Mouse (Mus musculus) neural tube, embryonic 11.5 days (tissue): Measurements from ENCODE around the gene Ltbp3. TPM values are rescaled to one million over a fixed set of nuclear protein-coding genes. Genes with fewer than 3 reads are reported as not detected.
A peak's percentile ranks its signal among the peaks of the same experiment; 100 is the strongest.
"Not testable (repeated sequence)": the region's sequence is repeated elsewhere in the genome, so short reads cannot be mapped to it uniquely, and the experiment has no call there.

ENCODE experiments used
- ATAC-seq: fragments of 200-750 bp; cut with Nextera tagmentation; 2 replicates; pipeline ENCODE4 v1.8.0; 2017; ENCODE audit warnings: moderate number of reproducible peaks, mild to moderate bottlenecking, moderate TSS enrichment, moderate library complexity; ENCODE audit not compliant: insufficient read depth, low FRiP score, low TSS enrichment
- DNase-seq: peaks from one replicate; pipeline ENCODE4 v3.0.0-alpha.2; 2015; ENCODE audit warnings: low spot score
- H3K27ac ChIP-seq: fragments of 300-500 bp; sonication (generic); 2 replicates; pipeline ENCODE4 v1.5.1; 2014; ENCODE audit warnings: low read depth, mild to moderate bottlenecking, low read length
- H3K27me3 ChIP-seq: fragments of 300-500 bp; sonication (generic); 2 replicates; pipeline ENCODE4 v1.6.1; 2014; ENCODE audit warnings: mild to moderate bottlenecking, low read length, mixed read lengths; ENCODE audit not compliant: control insufficient read depth, insufficient read depth
- H3K36me3 ChIP-seq: fragments of 300-500 bp; sonication (generic); 2 replicates; pipeline ENCODE4 v1.6.1; 2014; ENCODE audit warnings: mild to moderate bottlenecking, low read length, moderate library complexity, mixed read lengths; ENCODE audit not compliant: control insufficient read depth, insufficient read depth
- H3K4me1 ChIP-seq: fragments of 300-500 bp; sonication (generic); 2 replicates; pipeline ENCODE4 v1.6.1; 2014; ENCODE audit warnings: low read length, mixed read lengths; ENCODE audit not compliant: control insufficient read depth, insufficient read depth
- H3K4me2 ChIP-seq: fragments of 300-500 bp; sonication (generic); 2 replicates; pipeline ENCODE4 v1.6.1; 2014; ENCODE audit warnings: low read depth, mild to moderate bottlenecking, moderate library complexity
- H3K4me3 ChIP-seq: fragments of 300-500 bp; sonication (generic); 2 replicates; pipeline ENCODE4 v1.5.1; 2014; ENCODE audit warnings: low read depth, low read length
- H3K9ac ChIP-seq: fragments of 300-500 bp; sonication (generic); 2 replicates; pipeline ENCODE4 v1.6.1; 2014; ENCODE audit warnings: mild to moderate bottlenecking, low read length
- H3K9me3 ChIP-seq: fragments of 300-500 bp; sonication (generic); 2 replicates; pipeline ENCODE4 v1.6.1; 2016; ENCODE audit warnings: low read length; ENCODE audit not compliant: control insufficient read depth
- WGBS: fragments of 180-500 bp; shearing (Covaris S2); extraction: QIAGEN DNeasy Blood & Tissue Kit; methylation state at CpG from one replicate; pipeline ENCODE4 v1.1.7; 2014; 5-methylcytosine and 5-hydroxymethylcytosine counted together
- polyA plus RNA-seq: library from polyadenylated mRNA; unstranded; fragments of >200 nt; fragmentation: Nextera tagmentation; extraction: Ambion mirVana; gene quantifications from 2 replicates; pipeline ENCODE4 v1.2.1, GENCODE M21; 2014

Gene Ltbp3
- polyA plus RNA-seq, 1 experiment from 2014 or later = 5.2 TPM

GRCm38 (mm10) chr19:5789066-5789465 lies 48.4 kb downstream of the Ltbp3 start:
- Histone ChIP-seq H3K36me3 (no peaks in the 10 kb centered on the region), H3K9ac (no peak overlapping the region), H3K27me3 (no peaks in the 10 kb centered on the region), H3K9me3 (no peaks in the 10 kb centered on the region), H3K4me3 (no peak overlapping the region), H3K4me1 (no peaks in the 10 kb centered on the region), H3K4me2 (no peak overlapping the region), H3K27ac (no peak overlapping the region)
- no peak for ATAC-seq
- 73% methylated on average over 5 of the region's 5 CpGs for WGBS
- DNase-seq = no peak

- Histone ChIP-seq H3K36me3 (peaks cover 3% of the 10 kb centered on the region), H3K4me1 (peaks cover 2% of the 10 kb centered on the region; the same call in 1 of the 2 replicates), H3K27ac (no peak overlapping the region), H3K9me3 (no peaks in the 10 kb centered on the region), H3K4me3 (no peak overlapping the region), H3K4me2 (no peak overlapping the region), H3K27me3 (no peaks in the 10 kb centered on the region), H3K9ac (no peak overlapping the region)
- no peak for DNase-seq
- 75% methylated on average over 4 of the region's 4 CpGs for WGBS
- no peak for ATAC-seq
These were observed 50.6 kb downstream of the Ltbp3 start for GRCm38 (mm10) chr19:5791329-5791728.

GRCm38 (mm10) chr19:5793116-5793515 lies 52.4 kb downstream of the Ltbp3 start:
- Histone ChIP-seq H3K27me3 (no peaks in the 10 kb centered on the region), H3K4me1 (peaks cover 13% of the 10 kb centered on the region; the same call in 1 of the 2 replicates), H3K27ac (no peak overlapping the region), H3K36me3 (peaks cover 14% of the 10 kb centered on the region), H3K4me2 (no peak overlapping the region), H3K9me3 (no peaks in the 10 kb centered on the region), H3K4me3 (no peak overlapping the region), H3K9ac (no peak overlapping the region)
- ATAC-seq (peak; percentile 36; the same call in 1 of the 2 replicates), DNase-seq (peak; percentile 53)
- 6% methylated on average over 2 of the region's 2 CpGs for WGBS

- DNase-seq = peak; percentile 33
- Histone ChIP-seq H3K4me1 (peaks cover 13% of the 10 kb centered on the region; the same call in 1 of the 2 replicates), H3K36me3 (peaks cover 14% of the 10 kb centered on the region)
- not testable (repeated sequence) for H3K27ac ChIP-seq, H3K9me3 ChIP-seq, H3K4me3 ChIP-seq, H3K27me3 ChIP-seq, H3K4me2 ChIP-seq, H3K9ac ChIP-seq
- peak; percentile 33 for ATAC-seq
- WGBS = 46% methylated on average over 7 of the region's 7 CpGs
These were observed 53.4 kb downstream of the Ltbp3 start for GRCm38 (mm10) chr19:5793917-5794770.

- no peaks in the 10 kb centered on the region for H3K27me3 ChIP-seq
- no peak overlapping the region for H3K9ac ChIP-seq
- peaks cover 14% of the 10 kb centered on the region for H3K36me3 ChIP-seq
- 46% methylated on average over 5 of the region's 5 CpGs for WGBS
- no peaks in the 10 kb centered on the region for H3K9me3 ChIP-seq
- DNase-seq (peak; percentile 53), ATAC-seq (peak; percentile 39; the same call in 1 of the 2 replicates)
- 0 out of 2 replicates have a peak overlapping the region, but pooled peaks have one; percentile 23 for H3K27ac ChIP-seq
- H3K4me2 ChIP-seq = 0 out of 2 replicates have a peak overlapping the region, but pooled peaks have one; percentile 11
- no peak overlapping the region for H3K4me3 ChIP-seq
- H3K4me1 ChIP-seq = peaks cover 13% of the 10 kb centered on the region; the same call in 1 of the 2 replicates
These were observed 54.3 kb downstream of the Ltbp3 start for GRCm38 (mm10) chr19:5794771-5795576.

- H3K9me3 ChIP-seq = no peaks in the 10 kb centered on the region
- H3K36me3 ChIP-seq = peaks cover 14% of the 10 kb centered on the region
- H3K4me1 ChIP-seq = peaks cover 13% of the 10 kb centered on the region; the same call in 1 of the 2 replicates
- ATAC-seq = no peak
- WGBS = 76% methylated on average over 11 of the region's 11 CpGs
- peak overlapping the region; percentile 71; the same call in 1 of the 2 replicates for H3K4me3 ChIP-seq
- H3K4me2 ChIP-seq = peak overlapping the region; percentile 90
- H3K9ac ChIP-seq = no peak overlapping the region
- DNase-seq = no peak
- no peak overlapping the region for H3K27ac ChIP-seq
- no peaks in the 10 kb centered on the region for H3K27me3 ChIP-seq
These were observed 55.2 kb downstream of the Ltbp3 start for GRCm38 (mm10) chr19:5795668-5796572.

- DNase-seq (peak; percentile 18), ATAC-seq (no peak)
- Histone ChIP-seq H3K9ac (no peak overlapping the region; the same call in 1 of the 2 replicates), H3K27me3 (no peaks in the 10 kb centered on the region), H3K9me3 (no peaks in the 10 kb centered on the region), H3K36me3 (peaks cover 14% of the 10 kb centered on the region), H3K4me1 (peaks cover 13% of the 10 kb centered on the region; the same call in 1 of the 2 replicates), H3K4me2 (peak overlapping the region; percentile 90), H3K4me3 (peak overlapping the region; percentile 71), H3K27ac (no peak overlapping the region)
- WGBS = 77% methylated on average over 7 of the region's 7 CpGs
These were observed 55.9 kb downstream of the Ltbp3 start for GRCm38 (mm10) chr19:5796573-5797111.
